Mouse (Mus musculus): Measurements from ENCODE around the gene Gpr179. TPM values are rescaled to one million over a fixed set of nuclear protein-coding genes. Genes with fewer than 3 reads are reported as not detected.

The Gpr179 gene
- polyA plus RNA-seq, 1 experiment from 2014 or later, result 0.05 TPM

DNA sequence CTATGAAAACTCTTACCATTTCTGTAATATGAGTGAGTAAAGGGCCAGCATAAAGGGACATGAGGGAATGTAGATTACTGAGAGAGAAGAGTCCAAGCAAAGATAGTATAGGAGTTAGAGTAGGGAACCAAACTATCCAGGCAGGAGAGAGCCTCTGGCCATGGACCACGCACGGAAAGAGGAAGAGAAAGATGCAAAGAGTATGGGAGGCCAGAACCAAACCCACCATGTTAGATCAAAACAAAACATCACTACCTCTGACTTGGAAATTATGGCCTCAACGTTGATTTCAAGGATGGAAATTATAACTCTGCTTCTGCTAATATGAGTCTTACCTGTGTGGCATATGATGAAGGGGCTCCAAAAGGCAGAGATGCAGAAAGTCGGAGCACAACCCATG, 67.0 kb downstream of the Gpr179 start:
- no peaks in the 10 kb centered on the region for H3K36me3 ChIP-seq
- H3K9me3 ChIP-seq (replicated peaks), result no peaks in the 10 kb centered on the region
- ATAC-seq (ENCODE audit: insufficient number of reproducible peaks, low FRiP score, low TSS enrichment, low read depth), result no peak
- no peak overlapping the region for H3K4me3 ChIP-seq (replicated peaks)
- H3K9ac ChIP-seq, result no peak overlapping the region
- 69% methylated on average over 4 of the region's 4 CpGs for WGBS
- no peak overlapping the region for H3K4me2 ChIP-seq (replicated peaks)
- peaks cover 6% of the 10 kb centered on the region; the same call in 1 of the 2 replicates for H3K4me1 ChIP-seq
- no peaks in the 10 kb centered on the region for H3K27me3 ChIP-seq
- H3K27ac ChIP-seq (replicated peaks), result no peak overlapping the region

DNA sequence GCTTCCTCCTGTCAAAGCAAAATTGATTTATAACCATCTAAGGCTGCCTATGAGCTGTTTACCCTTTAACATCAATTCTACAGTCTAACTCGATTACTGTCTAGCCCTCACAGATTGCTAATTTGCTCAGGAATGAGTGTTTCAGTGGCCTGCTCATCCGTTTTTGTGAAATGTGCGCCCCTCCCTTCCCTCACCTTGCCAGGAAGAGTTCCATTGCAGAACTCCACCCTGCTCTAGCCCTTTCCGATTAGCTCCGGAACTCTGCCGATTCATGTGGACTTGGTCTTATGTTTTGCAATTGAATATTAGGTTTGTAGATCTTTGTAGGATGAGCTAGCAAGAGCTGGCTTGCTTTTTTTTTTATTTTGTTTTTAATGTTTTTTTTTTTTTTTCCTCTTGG, 69.7 kb downstream of the Gpr179 start:
- H3K36me3 ChIP-seq, result no peaks in the 10 kb centered on the region
- ATAC-seq (ENCODE audit: insufficient number of reproducible peaks, low FRiP score, low TSS enrichment, low read depth), result no peak
- WGBS, result 76% methylated on average over 6 of the region's 6 CpGs
- peaks cover 20% of the 10 kb centered on the region for H3K4me1 ChIP-seq
- no peak overlapping the region for H3K27ac ChIP-seq (replicated peaks)
- H3K9ac ChIP-seq, result no peak overlapping the region
- H3K27me3 ChIP-seq, result no peaks in the 10 kb centered on the region
- no peak overlapping the region for H3K4me2 ChIP-seq (replicated peaks)
- H3K9me3 ChIP-seq (replicated peaks), result no peaks in the 10 kb centered on the region
- H3K4me3 ChIP-seq (replicated peaks), result no peak overlapping the region

Other genes starting within 250 kb of the Gpr179 start
- gene Tbx21, start 236.7 kb downstream of the Gpr179 start, polyA plus RNA-seq (2015; fragmentation: Nextera tagmentation; extraction: Ambion mirVana), result 0.07 and 0.15 TPM in 2 replicates
- gene Tbkbp1, start 200.6 kb downstream of the Gpr179 start, polyA plus RNA-seq (2015; fragmentation: Nextera tagmentation; extraction: Ambion mirVana), result 8.9 and 9.5 TPM in 2 replicates
- gene Kpnb1, start 164.2 kb downstream of the Gpr179 start, polyA plus RNA-seq (2015; fragmentation: Nextera tagmentation; extraction: Ambion mirVana), result 43.8 and 49.9 TPM in 2 replicates
- gene Npepps, start 71.4 kb downstream of the Gpr179 start, polyA plus RNA-seq (2015; fragmentation: Nextera tagmentation; extraction: Ambion mirVana), result 93.3 and 102 TPM in 2 replicates
- 36.8 and 43.6 TPM in 2 replicates for gene Mrpl45, start 36.4 kb downstream of the Gpr179 start, polyA plus RNA-seq (2015; fragmentation: Nextera tagmentation; extraction: Ambion mirVana)
- gene Socs7, start 10.5 kb upstream of the Gpr179 start, polyA plus RNA-seq (2015; fragmentation: Nextera tagmentation; extraction: Ambion mirVana), result 4.8 TPM in 2 replicates
- gene Arhgap23, start 63.5 kb upstream of the Gpr179 start, polyA plus RNA-seq (2015; fragmentation: Nextera tagmentation; extraction: Ambion mirVana), result 9.6 and 10.4 TPM in 2 replicates
- gene 4933428G20Rik, start 148.3 kb upstream of the Gpr179 start, polyA plus RNA-seq (2015; fragmentation: Nextera tagmentation; extraction: Ambion mirVana), result 1.4 and 1.7 TPM in 2 replicates
- 2.0 and 2.2 TPM in 2 replicates for gene Srcin1, start 224.1 kb upstream of the Gpr179 start, polyA plus RNA-seq (2015; fragmentation: Nextera tagmentation; extraction: Ambion mirVana)